Mouse (Mus musculus) stomach, embryonic 14.5 days (tissue): ENCODE data around the gene Cfap100. TPM values are rescaled to one million over a fixed set of nuclear protein-coding genes. Genes with fewer than 3 reads are reported as not detected.

Source experiments
- ATAC-seq: fragments of 200-750 bp; cut with Nextera tagmentation; 2 replicates; pipeline ENCODE4 v1.8.0; 2017; ENCODE audit warnings: low read depth, moderate TSS enrichment; ENCODE audit not compliant: insufficient number of reproducible peaks, insufficient read depth, low FRiP score
- H3K27ac ChIP-seq: fragments of 300-500 bp; sonication (generic); 2 replicates; pipeline ENCODE4 v1.5.1; 2014; ENCODE audit warnings: mild to moderate bottlenecking, low read length, moderate library complexity, mixed read lengths
- H3K27me3 ChIP-seq: fragments of 300-500 bp; sonication (generic); 2 replicates; pipeline ENCODE4 v1.6.1; 2014; ENCODE audit warnings: low read length, control low read depth, mixed read lengths; ENCODE audit not compliant: control insufficient read depth, insufficient read depth
- H3K36me3 ChIP-seq: fragments of 300-500 bp; sonication (generic); 2 replicates; pipeline ENCODE4 v1.6.1; 2014; ENCODE audit warnings: mild to moderate bottlenecking, control low read depth, low read length, moderate library complexity, mixed read lengths; ENCODE audit not compliant: control insufficient read depth, insufficient read depth
- H3K4me1 ChIP-seq: fragments of 300-500 bp; sonication (generic); 2 replicates; pipeline ENCODE4 v1.6.1; 2014; ENCODE audit warnings: low read length, control low read depth, mixed read lengths; ENCODE audit not compliant: control insufficient read depth, insufficient read depth
- H3K4me2 ChIP-seq: fragments of 300-500 bp; sonication (generic); replicated peaks from 2 replicates; pipeline ENCODE4 v1.6.1; 2014; ENCODE audit warnings: low read depth, low read length, control low read depth
- H3K4me3 ChIP-seq: fragments of 300-500 bp; sonication (generic); 2 replicates; pipeline ENCODE4 v1.5.1; 2014; ENCODE audit warnings: low read depth, low read length, control low read depth
- H3K9ac ChIP-seq: fragments of 300-500 bp; sonication (generic); replicated peaks from 2 replicates; pipeline ENCODE4 v1.6.1; 2014; ENCODE audit warnings: low read depth, mild to moderate bottlenecking, control low read depth, low read length, moderate library complexity, mixed read lengths
- H3K9me3 ChIP-seq: fragments of 300-500 bp; sonication (generic); 2 replicates; pipeline ENCODE4 v1.6.1; 2016; ENCODE audit warnings: low read depth, low read length, control low read depth; ENCODE audit not compliant: control insufficient read depth
- WGBS: fragments of 180-500 bp; shearing (Covaris S2); extraction: QIAGEN DNeasy Blood & Tissue Kit; methylation state at CpG from one replicate; pipeline ENCODE4 v1.1.7; 2014; 5-methylcytosine and 5-hydroxymethylcytosine counted together
- polyA plus RNA-seq: library from polyadenylated mRNA; unstranded; fragments of >200 nt; fragmentation: Nextera tagmentation; extraction: Ambion mirVana; gene quantifications from 2 replicates; pipeline ENCODE4 v1.2.1, GENCODE M21; 2014

Cfap100 gene
- 0.61 and 0.71 TPM in 2 replicates for polyA plus RNA-seq

GRCm38 (mm10) chr6:90428380-90428974, at the start of gene Cfap100:
Gene Cfap100 (minus strand): TSS chr6:90428797.
- WGBS: under 1% methylated on average over 31 of the region's 31 CpGs
- H3K36me3 ChIP-seq: no peaks in the 10 kb centered on the region

GRCm38 (mm10) chr6:90476941-90477518, 48.4 kb upstream of the Cfap100 start:
- peak; percentile 19; the same call in 1 of the 2 replicates for ATAC-seq
- H3K9me3 ChIP-seq: no peaks in the 10 kb centered on the region
- no peak overlapping the region for H3K9ac ChIP-seq
- H3K27me3 ChIP-seq: no peaks in the 10 kb centered on the region
- 51% methylated on average over 14 of the region's 14 CpGs for WGBS
- no peaks in the 10 kb centered on the region for H3K4me1 ChIP-seq
- no peaks in the 10 kb centered on the region for H3K36me3 ChIP-seq
- H3K27ac ChIP-seq: no peak overlapping the region
- no peak overlapping the region for H3K4me2 ChIP-seq
- no peak overlapping the region for H3K4me3 ChIP-seq

More at GRCm38 (mm10) chr6:90428380-90428974, at the start of gene Cfap100:
- peaks cover 6% of the 10 kb centered on the region; the same call in 1 of the 2 replicates for H3K27me3 ChIP-seq
- no peaks in the 10 kb centered on the region for H3K9me3 ChIP-seq
- H3K4me3 ChIP-seq: peak within 1 kb of the TSS; percentile 39
- no peaks in the 10 kb centered on the region for H3K4me1 ChIP-seq
- ATAC-seq: peak; percentile 86; the same call in 1 of the 2 replicates
- peak within 1 kb of the TSS; percentile 85 for H3K4me2 ChIP-seq
- 0 out of 2 replicates have a peak within 1 kb of the TSS, but pooled peaks have one; percentile 15 for H3K27ac ChIP-seq
- H3K9ac ChIP-seq: no peak within 1 kb of the TSS

GRCm38 (mm10) chr6:90475854-90476212, 47.2 kb upstream of the Cfap100 start:
- no peaks in the 10 kb centered on the region for H3K27me3 ChIP-seq
- H3K36me3 ChIP-seq: no peaks in the 10 kb centered on the region
- no peak overlapping the region for H3K4me3 ChIP-seq
- no peak overlapping the region for H3K9ac ChIP-seq
- no peaks in the 10 kb centered on the region for H3K9me3 ChIP-seq
- ATAC-seq: no peak
- WGBS: 78% methylated on average over 3 of the region's 3 CpGs
- H3K4me2 ChIP-seq: no peak overlapping the region
- no peaks in the 10 kb centered on the region; the same call in 1 of the 2 replicates for H3K4me1 ChIP-seq
- H3K27ac ChIP-seq: no peak overlapping the region

- Histone ChIP-seq H3K27ac (no peak overlapping the region), H3K4me3 (no peak overlapping the region), H3K36me3 (no peaks in the 10 kb centered on the region), H3K27me3 (no peaks in the 10 kb centered on the region), H3K9me3 (no peaks in the 10 kb centered on the region), H3K4me2 (no peak overlapping the region), H3K4me1 (no peaks in the 10 kb centered on the region; the same call in 1 of the 2 replicates), H3K9ac (no peak overlapping the region)
- ATAC-seq: no peak; the same call in 1 of the 2 replicates
- WGBS: 81% methylated on average over 4 of the region's 4 CpGs
Measured at GRCm38 (mm10) chr6:90475176-90475853, 46.7 kb upstream of the Cfap100 start.

- Histone ChIP-seq H3K9ac (no peak overlapping the region), H3K36me3 (no peaks in the 10 kb centered on the region), H3K4me3 (no peak overlapping the region), H3K4me1 (no peaks in the 10 kb centered on the region; the same call in 1 of the 2 replicates), H3K27me3 (no peaks in the 10 kb centered on the region), H3K27ac (no peak overlapping the region), H3K4me2 (no peak overlapping the region), H3K9me3 (no peaks in the 10 kb centered on the region)
- ATAC-seq: no peak
- 80% methylated on average over 3 of the region's 3 CpGs for WGBS
Measured at GRCm38 (mm10) chr6:90474361-90474750, 45.8 kb upstream of the Cfap100 start.

- WGBS: 94% methylated on average over 24 of the region's 24 CpGs
- H3K27me3 ChIP-seq: no peaks in the 10 kb centered on the region
- no peak overlapping the region for H3K27ac ChIP-seq
- no peak overlapping the region for H3K9ac ChIP-seq
- no peaks in the 10 kb centered on the region; the same call in 1 of the 2 replicates for H3K4me1 ChIP-seq
- no peak overlapping the region for H3K4me2 ChIP-seq
- ATAC-seq: no peak
- H3K36me3 ChIP-seq: no peaks in the 10 kb centered on the region
- no peaks in the 10 kb centered on the region for H3K9me3 ChIP-seq
- no peak overlapping the region for H3K4me3 ChIP-seq
Measured at GRCm38 (mm10) chr6:90473630-90474360, 45.2 kb upstream of the Cfap100 start.

GRCm38 (mm10) chr6:90472697-90473096, 44.1 kb upstream of the Cfap100 start:
- H3K27me3 ChIP-seq: no peaks in the 10 kb centered on the region
- no peak overlapping the region for H3K4me3 ChIP-seq
- no peaks in the 10 kb centered on the region for H3K9me3 ChIP-seq
- H3K27ac ChIP-seq: no peak overlapping the region
- no peak overlapping the region for H3K4me2 ChIP-seq
- no peak overlapping the region for H3K9ac ChIP-seq
- H3K36me3 ChIP-seq: no peaks in the 10 kb centered on the region
- WGBS: 82% methylated on average over 3 of the region's 3 CpGs
- H3K4me1 ChIP-seq: no peaks in the 10 kb centered on the region; the same call in 1 of the 2 replicates
- ATAC-seq: no peak

- Histone ChIP-seq H3K9me3 (no peaks in the 10 kb centered on the region), H3K9ac (no peak overlapping the region), H3K4me2 (no peak overlapping the region), H3K36me3 (no peaks in the 10 kb centered on the region), H3K27me3 (no peaks in the 10 kb centered on the region), H3K27ac (no peak overlapping the region), H3K4me1 (no peaks in the 10 kb centered on the region; the same call in 1 of the 2 replicates), H3K4me3 (no peak overlapping the region)
- WGBS: 70% methylated on average over 4 of the region's 4 CpGs
- no peak for ATAC-seq
Measured at GRCm38 (mm10) chr6:90472079-90472478, 43.5 kb upstream of the Cfap100 start.
